Mouse (Mus musculus) hindbrain, embryonic 16.5 days (tissue): Measurements from ENCODE around the gene Ncdn. TPM values are rescaled to one million over a fixed set of nuclear protein-coding genes. Genes with fewer than 3 reads are reported as not detected.
A peak's percentile ranks its signal among the peaks of the same experiment; 100 is the strongest.

Experiments
- ATAC-seq: fragments of 200-750 bp; cut with Nextera tagmentation; 2 replicates; pipeline ENCODE4 v1.8.0; 2017; ENCODE audit warnings: moderate TSS enrichment, moderate library complexity
- H3K27ac ChIP-seq: fragments of 300-500 bp; sonication (generic); 2 replicates; pipeline ENCODE4 v1.5.1; 2014; ENCODE audit warnings: low read depth, mild to moderate bottlenecking, control low read depth, low read length, moderate library complexity
- H3K27me3 ChIP-seq: fragments of 300-500 bp; sonication (generic); replicated peaks from 2 replicates; pipeline ENCODE4 v1.6.1; 2014; ENCODE audit warnings: low read length; ENCODE audit not compliant: control insufficient read depth, insufficient read depth
- H3K36me3 ChIP-seq: fragments of 300-500 bp; sonication (generic); 2 replicates; pipeline ENCODE4 v1.6.1; 2014; ENCODE audit warnings: mild to moderate bottlenecking, low read length, moderate library complexity, mixed read lengths; ENCODE audit not compliant: control insufficient read depth, insufficient read depth
- H3K4me1 ChIP-seq: fragments of 300-500 bp; sonication (generic); 2 replicates; pipeline ENCODE4 v1.6.1; 2014; ENCODE audit warnings: low read depth, low read length; ENCODE audit not compliant: control insufficient read depth, insufficient read depth
- H3K4me2 ChIP-seq: fragments of 300-500 bp; sonication (generic); 2 replicates; pipeline ENCODE4 v1.6.1; 2014; ENCODE audit warnings: mild to moderate bottlenecking, low read length, control low read depth, moderate library complexity
- H3K4me3 ChIP-seq: fragments of 300-500 bp; sonication (generic); 2 replicates; pipeline ENCODE4 v1.5.1; 2014; ENCODE audit warnings: mild to moderate bottlenecking, low read length, control low read depth, moderate library complexity
- H3K9ac ChIP-seq: fragments of 300-500 bp; sonication (generic); 2 replicates; pipeline ENCODE4 v1.6.1; 2014; ENCODE audit warnings: low read depth, mild to moderate bottlenecking, control low read depth, low read length, moderate library complexity
- H3K9me3 ChIP-seq: fragments of 300-500 bp; sonication (generic); 2 replicates; pipeline ENCODE4 v1.6.1; 2014; ENCODE audit warnings: mild to moderate bottlenecking, low read length, moderate library complexity; ENCODE audit not compliant: control insufficient read depth
- WGBS: fragments of 180-500 bp; shearing (Covaris S2); extraction: QIAGEN DNeasy Blood & Tissue Kit; methylation state at CpG from one replicate; pipeline ENCODE4 v1.1.7; 2014; 5-methylcytosine and 5-hydroxymethylcytosine counted together
- polyA plus RNA-seq: library from polyadenylated mRNA; unstranded; fragments of >200 nt; fragmentation: Nextera tagmentation; extraction: Ambion mirVana; gene quantifications from 2 replicates; pipeline ENCODE4 v1.2.1, GENCODE M21; 2015

Gene Ncdn
- polyA plus RNA-seq, 1 experiment from 2014 or later = 159 TPM

DNA sequence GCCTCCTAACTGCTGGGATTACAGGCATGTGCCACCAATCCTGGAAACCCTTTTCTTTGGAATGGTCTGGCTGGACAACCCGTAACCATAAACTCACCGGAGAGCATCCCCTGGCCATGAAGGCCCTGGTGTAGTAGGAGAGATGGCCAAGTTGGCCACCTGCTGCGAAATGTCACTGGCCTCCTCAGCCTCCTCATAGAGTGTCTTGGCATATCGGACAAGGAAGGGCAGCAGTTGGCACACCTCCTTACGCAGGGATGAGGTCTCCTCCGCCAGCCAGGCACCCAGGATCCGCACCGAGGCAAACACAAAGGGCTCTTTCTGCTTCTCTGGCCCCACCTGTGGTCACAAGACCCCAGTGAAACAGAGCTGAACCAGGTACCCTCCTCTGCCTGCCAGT lies 4.9 kb downstream of the Ncdn start:
- WGBS = 85% methylated on average over 8 of the region's 8 CpGs
- H3K9ac ChIP-seq = no peak overlapping the region

DNA sequence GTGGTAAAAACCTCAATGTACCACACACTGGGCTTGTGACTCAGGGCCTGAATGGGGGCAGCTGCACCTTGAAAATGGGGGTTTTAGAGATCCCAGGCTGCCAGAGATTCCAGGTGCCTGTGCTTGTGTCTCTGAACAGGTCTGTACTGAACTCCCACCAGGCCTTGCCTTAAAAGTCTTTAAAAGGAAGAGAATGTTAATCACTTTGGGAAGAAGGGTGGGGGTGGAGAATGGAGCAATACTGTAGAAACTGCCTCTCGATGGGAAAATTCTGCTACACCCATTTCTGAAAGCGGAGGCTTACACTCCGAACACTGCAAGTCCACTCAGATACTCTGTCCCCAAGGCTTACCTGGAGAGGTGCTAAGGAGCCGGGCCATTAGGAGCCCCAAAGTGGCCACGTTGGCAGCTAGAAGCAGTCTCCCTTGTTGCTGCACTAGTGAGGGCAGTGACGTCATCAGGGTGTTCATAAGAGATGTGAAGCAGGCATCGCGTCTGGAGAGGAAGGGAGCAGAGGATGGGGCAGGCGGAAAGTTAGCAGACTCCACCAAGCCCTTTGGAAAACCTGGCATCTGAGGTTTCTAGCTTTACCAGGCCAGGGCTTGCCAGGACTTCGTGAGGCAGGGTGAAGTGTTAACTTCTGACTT lies 6.9 kb downstream of the Ncdn start:
- Histone ChIP-seq H3K9ac (no peak overlapping the region; the same call in 1 of the 2 replicates), H3K4me3 (no peak overlapping the region), H3K27me3 (no peaks in the 10 kb centered on the region; the same call in 1 of the 2 replicates), H3K4me2 (no peak overlapping the region), H3K9me3 (no peaks in the 10 kb centered on the region), H3K4me1 (peaks cover 27% of the 10 kb centered on the region), H3K36me3 (peaks cover 28% of the 10 kb centered on the region), H3K27ac (no peak overlapping the region)
- 82% methylated on average over 10 of the region's 10 CpGs for WGBS
- no peak for ATAC-seq

More for the DNA sequence above, 4.9 kb downstream of the Ncdn start:
- Histone ChIP-seq H3K27ac (no peak overlapping the region), H3K4me2 (no peak overlapping the region), H3K4me3 (no peak overlapping the region), H3K4me1 (peaks cover 35% of the 10 kb centered on the region), H3K36me3 (peaks cover 28% of the 10 kb centered on the region), H3K9me3 (no peaks in the 10 kb centered on the region), H3K27me3 (no peaks in the 10 kb centered on the region; the same call in 1 of the 2 replicates)
- no peak for ATAC-seq

- Histone ChIP-seq H3K9me3 (no peaks in the 10 kb centered on the region), H3K27ac (no peak overlapping the region), H3K4me3 (no peak overlapping the region), H3K9ac (no peak overlapping the region; the same call in 1 of the 2 replicates), H3K4me2 (no peak overlapping the region), H3K4me1 (peaks cover 20% of the 10 kb centered on the region), H3K27me3 (no peaks in the 10 kb centered on the region; the same call in 1 of the 2 replicates), H3K36me3 (peaks cover 28% of the 10 kb centered on the region)
- ATAC-seq = no peak
- WGBS = 31% methylated on average over 13 of the region's 13 CpGs
Measured at GRCm38 (mm10) chr4:126745506-126746193, 7.6 kb downstream of the Ncdn start.

DNA sequence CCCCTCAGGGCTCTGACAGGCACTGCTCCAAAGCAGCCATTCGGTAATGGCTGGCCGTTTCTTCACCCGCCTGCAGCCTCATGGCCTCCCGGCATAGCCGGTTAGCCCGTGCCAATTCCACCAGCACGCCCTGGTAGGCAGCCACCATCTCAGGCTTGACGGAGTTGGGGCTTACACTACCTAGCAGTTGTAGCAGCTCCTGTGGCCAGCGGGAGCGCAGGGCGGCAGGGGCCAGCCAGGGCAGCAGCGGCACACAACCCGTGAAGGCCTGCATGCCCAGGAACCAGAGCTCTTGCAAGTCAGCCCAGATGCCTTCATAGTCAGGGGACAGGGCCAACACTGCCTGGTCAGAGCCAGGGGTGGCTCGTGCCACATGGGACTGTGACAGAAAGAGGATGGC lies 8.4 kb downstream of the Ncdn start:
- Histone ChIP-seq H3K9me3 (no peaks in the 10 kb centered on the region), H3K4me3 (no peak overlapping the region), H3K9ac (no peak overlapping the region), H3K36me3 (peaks cover 28% of the 10 kb centered on the region), H3K27me3 (no peaks in the 10 kb centered on the region; the same call in 1 of the 2 replicates), H3K4me2 (no peak overlapping the region), H3K4me1 (peaks cover 12% of the 10 kb centered on the region), H3K27ac (no peak overlapping the region)
- WGBS = 84% methylated on average over 14 of the region's 14 CpGs
- no peak for ATAC-seq

- no peaks in the 10 kb centered on the region for H3K9me3 ChIP-seq
- H3K4me3 ChIP-seq = no peak overlapping the region
- peaks cover 28% of the 10 kb centered on the region for H3K36me3 ChIP-seq
- WGBS = 11% methylated on average over 11 of the region's 11 CpGs
- H3K27ac ChIP-seq = no peak overlapping the region
- ATAC-seq = no peak
- peaks cover 2% of the 10 kb centered on the region; the same call in 1 of the 2 replicates for H3K4me1 ChIP-seq
- H3K4me2 ChIP-seq = no peak overlapping the region
- H3K9ac ChIP-seq = no peak overlapping the region
- H3K27me3 ChIP-seq = peaks cover 8% of the 10 kb centered on the region
Measured at GRCm38 (mm10) chr4:126743713-126744112, 9.5 kb downstream of the Ncdn start.

GRCm38 (mm10) chr4:126742976-126743375 lies 10.3 kb downstream of the Ncdn start:
- Histone ChIP-seq H3K4me2 (no peak overlapping the region), H3K9ac (no peak overlapping the region), H3K9me3 (no peaks in the 10 kb centered on the region), H3K4me3 (no peak overlapping the region), H3K27me3 (peaks cover 14% of the 10 kb centered on the region), H3K36me3 (peaks cover 28% of the 10 kb centered on the region), H3K27ac (no peak overlapping the region), H3K4me1 (peaks cover 2% of the 10 kb centered on the region; the same call in 1 of the 2 replicates)
- ATAC-seq = no peak
- WGBS = 59% methylated on average over 2 of the region's 2 CpGs

GRCm38 (mm10) chr4:126741448-126741847 lies 11.8 kb downstream of the Ncdn start:
- peak; percentile 68; the same call in 1 of the 2 replicates for ATAC-seq
- Histone ChIP-seq H3K9me3 (no peaks in the 10 kb centered on the region), H3K36me3 (peaks cover 19% of the 10 kb centered on the region), H3K4me3 (no peak overlapping the region), H3K27ac (no peak overlapping the region), H3K4me1 (peaks cover 2% of the 10 kb centered on the region; the same call in 1 of the 2 replicates), H3K27me3 (peaks cover 26% of the 10 kb centered on the region), H3K9ac (no peak overlapping the region; the same call in 1 of the 2 replicates), H3K4me2 (peak overlapping the region; percentile 39)
- WGBS = 6% methylated on average over 12 of the region's 12 CpGs

DNA sequence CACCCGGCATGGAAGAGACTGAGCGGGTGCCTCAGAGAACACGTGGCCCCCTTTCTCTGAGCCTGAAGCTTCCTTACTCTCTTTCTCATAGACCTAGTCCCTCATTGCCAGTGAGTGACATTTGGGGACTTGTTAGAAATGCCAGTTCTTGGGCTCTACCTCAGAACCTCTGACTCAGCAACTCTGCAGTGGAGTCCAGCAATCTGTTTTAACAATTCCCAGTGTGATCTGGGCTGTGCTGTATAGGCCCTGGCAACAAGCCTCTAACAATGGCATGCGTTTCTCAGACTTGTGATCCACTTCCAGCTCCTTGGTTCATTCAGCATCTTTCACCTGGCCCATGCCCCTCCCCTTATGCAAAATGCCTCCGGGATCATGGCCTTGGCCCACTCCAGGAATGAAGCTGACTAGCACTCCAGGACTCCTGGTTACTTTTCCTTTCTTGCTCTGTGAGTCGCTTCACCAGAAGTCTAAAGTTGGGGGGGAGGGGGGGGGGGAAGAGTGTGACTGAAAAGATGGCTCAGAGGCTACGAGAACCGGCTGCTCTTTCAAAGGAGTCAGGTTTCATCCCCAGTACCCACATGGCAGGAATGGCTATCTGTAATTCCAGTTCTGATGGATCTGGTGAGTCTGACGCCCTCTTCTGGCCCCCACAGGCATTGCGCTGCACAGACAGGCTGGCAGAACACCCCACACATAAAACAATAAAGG lies 13.1 kb downstream of the Ncdn start:
- no peak overlapping the region for H3K4me2 ChIP-seq
- H3K4me1 ChIP-seq = peaks cover 13% of the 10 kb centered on the region
- H3K4me3 ChIP-seq = no peak overlapping the region
- H3K36me3 ChIP-seq = peaks cover 9% of the 10 kb centered on the region; the same call in 1 of the 2 replicates
- no peak overlapping the region for H3K9ac ChIP-seq
- 20% methylated on average over 9 of the region's 10 CpGs for WGBS
- ATAC-seq = no peak
- H3K27ac ChIP-seq = no peak overlapping the region
- H3K9me3 ChIP-seq = no peaks in the 10 kb centered on the region
- H3K27me3 ChIP-seq = peaks cover 36% of the 10 kb centered on the region

GRCm38 (mm10) chr4:126736001-126736414 lies 17.2 kb downstream of the Ncdn start, which contains the start of gene Tfap2e:
Tfap2e (minus strand) TSS chr4:126736240.
- ATAC-seq = 0 out of 2 replicates have a peak, but pooled peaks have one; percentile 58
- 1% methylated on average over 32 of the region's 32 CpGs for WGBS
- no peak within 1 kb of the TSS for H3K9ac ChIP-seq

More at GRCm38 (mm10) chr4:126736001-126736414, 17.2 kb downstream of the Ncdn start, which contains the start of gene Tfap2e:
- no peaks in the 10 kb centered on the region for H3K36me3 ChIP-seq
- peaks cover 56% of the 10 kb centered on the region for H3K27me3 ChIP-seq
- peak within 1 kb of the TSS; percentile 32 for H3K4me3 ChIP-seq
- H3K4me2 ChIP-seq = peak within 1 kb of the TSS; percentile 55
- H3K4me1 ChIP-seq = peaks cover 11% of the 10 kb centered on the region
- no peak within 1 kb of the TSS for H3K27ac ChIP-seq
- H3K9me3 ChIP-seq = no peaks in the 10 kb centered on the region
